Mouse (Mus musculus): ENCODE results near the gene S100a7a.

GRCm38 (mm10) chr3:90640981-90641380 lies 12.8 kb upstream of the S100a7a start:
- TF ChIP-seq CTCF (IDR thresholded peaks at IDR 0.05; ENCODE audit: control insufficient read depth, insufficient read depth, insufficient read length) (no peak), MAX (IDR thresholded peaks at IDR 0.05) (no peak), FOSL1 (IDR thresholded peaks at IDR 0.05; ENCODE audit: insufficient read depth, low read length, poor library complexity, severe bottlenecking) (no peak)
